Mouse (Mus musculus): Measurements from ENCODE around the gene Prph2. TPM values are rescaled to one million over a fixed set of nuclear protein-coding genes. Genes with fewer than 3 reads are reported as not detected.

Prph2 gene
- not detected in 2 replicates for polyA plus RNA-seq (2015; fragmentation: Nextera tagmentation; extraction: Ambion mirVana)

DNA sequence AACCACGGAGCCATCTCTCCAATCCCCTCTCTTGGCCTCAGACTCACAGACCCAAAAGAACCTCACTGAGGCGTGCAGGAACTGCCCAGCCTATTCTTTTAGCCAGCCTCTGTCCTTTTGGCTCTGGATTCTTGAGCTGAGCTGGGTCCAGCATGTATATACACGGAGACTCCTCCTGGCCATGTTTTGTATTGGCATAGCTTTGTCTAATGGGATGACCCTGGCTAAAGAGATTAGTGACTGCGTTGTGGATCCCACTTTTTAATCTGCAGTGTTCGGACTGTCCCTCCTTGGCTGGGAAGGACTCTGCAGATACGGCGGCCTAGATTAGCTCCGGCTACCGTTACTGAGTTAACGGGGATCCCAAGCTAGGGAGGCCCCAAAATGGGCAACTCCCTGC lies at the start of gene Prph2:
TSS of gene Prph2 (plus strand) at position 274 of the 400 bp plus-strand sequence.
- Histone ChIP-seq H3K9me3 (ENCODE audit: control insufficient read depth, low read length) (no peaks in the 10 kb centered on the region), H3K27ac (ENCODE audit: low read length) (no peak within 1 kb of the TSS), H3K4me1 (replicated peaks; ENCODE audit: control insufficient read depth, insufficient read depth, low read length) (no peaks in the 10 kb centered on the region), H3K9ac (replicated peaks; ENCODE audit: low read depth, low read length) (no peak within 1 kb of the TSS), H3K36me3 (ENCODE audit: control insufficient read depth, insufficient read depth) (no peaks in the 10 kb centered on the region), H3K27me3 (replicated peaks; ENCODE audit: control insufficient read depth, insufficient read depth, low read length) (no peaks in the 10 kb centered on the region), H3K4me3 (replicated peaks; ENCODE audit: low read length) (no peak within 1 kb of the TSS), H3K4me2 (ENCODE audit: low read length) (no peak within 1 kb of the TSS)
- WGBS = 82% methylated on average over 10 of the region's 10 CpGs
- no peak for ATAC-seq

DNA sequence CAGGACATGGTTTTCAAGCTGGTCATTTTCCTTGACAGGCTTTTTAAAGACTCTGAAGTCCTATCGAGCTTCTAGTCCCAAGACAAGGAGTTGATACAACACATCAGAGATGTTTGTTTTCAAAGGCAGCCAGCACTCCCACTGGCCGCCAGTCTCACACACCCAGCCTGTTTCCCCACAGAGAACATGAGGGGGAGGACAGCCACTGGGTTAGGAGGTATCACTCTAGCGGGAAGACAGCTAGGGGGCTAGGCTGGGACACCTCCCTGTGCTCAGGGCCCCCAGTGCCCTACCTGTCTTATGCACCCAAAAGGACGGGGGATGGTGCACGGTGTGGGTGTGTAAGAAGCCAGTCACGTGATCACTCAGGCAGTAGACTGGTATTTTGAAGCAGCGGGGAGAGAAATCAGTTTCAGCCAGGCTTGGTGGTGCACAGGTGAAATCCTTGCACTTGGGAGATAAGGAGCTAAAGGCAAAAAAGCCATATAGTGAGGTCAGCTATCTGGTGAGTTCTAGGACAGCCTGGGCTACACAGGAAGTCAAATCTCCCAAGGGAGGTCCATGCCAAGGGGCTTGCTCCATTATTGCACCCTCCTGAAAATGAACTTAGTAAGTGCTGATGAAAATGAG lies 45.6 kb upstream of the Prph2 start:
- Histone ChIP-seq H3K9ac (replicated peaks; ENCODE audit: low read depth, low read length) (no peak overlapping the region), H3K4me3 (replicated peaks; ENCODE audit: low read length) (no peak overlapping the region), H3K27ac (ENCODE audit: low read length) (no peak overlapping the region), H3K4me1 (replicated peaks; ENCODE audit: control insufficient read depth, insufficient read depth, low read length) (peaks cover 10% of the 10 kb centered on the region; the same call in 1 of the 2 replicates), H3K36me3 (ENCODE audit: control insufficient read depth, insufficient read depth) (no peaks in the 10 kb centered on the region), H3K27me3 (replicated peaks; ENCODE audit: control insufficient read depth, insufficient read depth, low read length) (no peaks in the 10 kb centered on the region), H3K4me2 (ENCODE audit: low read length) (no peak overlapping the region), H3K9me3 (ENCODE audit: control insufficient read depth, low read length) (no peaks in the 10 kb centered on the region)
- no peak for ATAC-seq
- WGBS = 80% methylated on average over 7 of the region's 7 CpGs

GRCm38 (mm10) chr17:46866836-46867235 lies 43.4 kb upstream of the Prph2 start:
- no peaks in the 10 kb centered on the region for H3K4me1 ChIP-seq (replicated peaks; ENCODE audit: control insufficient read depth, insufficient read depth, low read length)
- no peaks in the 10 kb centered on the region for H3K36me3 ChIP-seq (ENCODE audit: control insufficient read depth, insufficient read depth)
- no peak for ATAC-seq
- no peak overlapping the region for H3K9ac ChIP-seq (replicated peaks; ENCODE audit: low read depth, low read length)
- H3K27ac ChIP-seq (ENCODE audit: low read length) = no peak overlapping the region
- H3K9me3 ChIP-seq (ENCODE audit: control insufficient read depth, low read length) = no peaks in the 10 kb centered on the region
- H3K4me3 ChIP-seq (replicated peaks; ENCODE audit: low read length) = no peak overlapping the region
- 93% methylated on average over 12 of the region's 12 CpGs for WGBS
- no peak overlapping the region for H3K4me2 ChIP-seq (ENCODE audit: low read length)
- no peaks in the 10 kb centered on the region for H3K27me3 ChIP-seq (replicated peaks; ENCODE audit: control insufficient read depth, insufficient read depth, low read length)

DNA sequence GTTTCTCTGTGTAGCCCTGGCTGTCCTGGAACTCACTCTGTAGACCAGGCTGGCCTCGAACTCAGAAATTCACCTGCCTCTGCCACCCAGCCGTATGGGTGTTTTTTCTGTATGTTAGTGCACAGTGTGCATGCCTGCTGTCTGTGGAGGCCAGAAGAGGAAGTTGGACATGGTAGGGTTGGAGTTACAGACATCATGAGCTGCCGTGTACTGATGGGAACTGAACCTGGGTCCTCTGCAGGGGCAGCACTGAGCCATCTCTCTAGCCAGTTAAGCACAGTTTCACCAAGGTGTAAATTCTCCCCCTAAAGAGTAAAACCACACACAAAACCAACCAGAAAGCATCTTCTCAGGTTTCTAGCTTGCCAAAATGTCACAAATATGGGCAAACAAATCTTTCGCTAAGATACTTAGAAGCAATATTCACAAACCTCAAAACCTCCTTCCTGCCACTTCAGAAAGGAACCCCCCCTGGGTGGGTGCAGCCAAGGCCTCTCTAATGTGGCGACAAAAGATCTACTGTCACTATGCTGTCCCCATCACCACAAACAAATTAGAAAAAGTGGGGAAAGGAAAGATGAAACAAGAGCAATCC lies 40.0 kb upstream of the Prph2 start:
- H3K9ac ChIP-seq (replicated peaks; ENCODE audit: low read depth, low read length) = no peak overlapping the region
- H3K36me3 ChIP-seq (ENCODE audit: control insufficient read depth, insufficient read depth) = no peaks in the 10 kb centered on the region
- H3K4me1 ChIP-seq (replicated peaks; ENCODE audit: control insufficient read depth, insufficient read depth, low read length) = no peaks in the 10 kb centered on the region
- no peaks in the 10 kb centered on the region for H3K9me3 ChIP-seq (ENCODE audit: control insufficient read depth, low read length)
- no peak overlapping the region for H3K4me3 ChIP-seq (replicated peaks; ENCODE audit: low read length)
- no peak overlapping the region for H3K27ac ChIP-seq (ENCODE audit: low read length)
- H3K4me2 ChIP-seq (ENCODE audit: low read length) = no peak overlapping the region
- no peaks in the 10 kb centered on the region for H3K27me3 ChIP-seq (replicated peaks; ENCODE audit: control insufficient read depth, insufficient read depth, low read length)
- 91% methylated on average over 5 of the region's 5 CpGs for WGBS
- ATAC-seq = no peak

DNA sequence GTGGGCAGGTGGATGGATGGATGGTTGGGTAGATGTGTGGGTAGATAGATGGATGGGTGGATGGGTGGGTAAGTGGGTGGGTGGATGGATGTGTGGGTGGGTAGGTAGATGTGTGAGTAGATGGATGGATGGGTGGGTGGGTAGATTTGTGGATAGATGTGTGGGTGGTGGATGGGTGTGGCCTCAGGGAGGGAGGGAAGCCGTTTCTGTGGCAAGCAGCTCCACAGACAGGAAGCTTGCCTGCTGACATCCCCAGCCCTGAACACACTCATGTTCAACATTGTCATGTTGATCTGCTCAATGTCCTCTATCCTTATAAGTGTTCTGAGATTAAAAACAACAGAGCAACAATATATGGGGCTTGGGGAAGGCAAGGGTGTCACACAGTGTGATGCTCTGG lies 39.3 kb upstream of the Prph2 start:
- no peak overlapping the region for H3K4me2 ChIP-seq (ENCODE audit: low read length)
- H3K9me3 ChIP-seq (ENCODE audit: control insufficient read depth, low read length) = no peaks in the 10 kb centered on the region
- no peak overlapping the region for H3K9ac ChIP-seq (replicated peaks; ENCODE audit: low read depth, low read length)
- H3K27ac ChIP-seq (ENCODE audit: low read length) = no peak overlapping the region
- no peak for ATAC-seq
- no peak overlapping the region for H3K4me3 ChIP-seq (replicated peaks; ENCODE audit: low read length)
- no peaks in the 10 kb centered on the region for H3K4me1 ChIP-seq (replicated peaks; ENCODE audit: control insufficient read depth, insufficient read depth, low read length)
- 63% methylated on average over 1 of the region's 1 CpGs for WGBS
- H3K27me3 ChIP-seq (replicated peaks; ENCODE audit: control insufficient read depth, insufficient read depth, low read length) = no peaks in the 10 kb centered on the region
- no peaks in the 10 kb centered on the region for H3K36me3 ChIP-seq (ENCODE audit: control insufficient read depth, insufficient read depth)

- no peak for ATAC-seq
- H3K4me1 ChIP-seq (replicated peaks; ENCODE audit: control insufficient read depth, insufficient read depth, low read length) = no peaks in the 10 kb centered on the region
- 88% methylated on average over 7 of the region's 7 CpGs for whole genome bisulfite sequencing
- H3K4me3 ChIP-seq (replicated peaks; ENCODE audit: low read length) = no peak overlapping the region
- no peak overlapping the region for H3K27ac ChIP-seq (ENCODE audit: low read length)
- H3K36me3 ChIP-seq (ENCODE audit: control insufficient read depth, insufficient read depth) = no peaks in the 10 kb centered on the region
- no peak overlapping the region for H3K4me2 ChIP-seq (ENCODE audit: low read length)
- no peaks in the 10 kb centered on the region for H3K27me3 ChIP-seq (replicated peaks; ENCODE audit: control insufficient read depth, insufficient read depth, low read length)
- no peak overlapping the region for H3K9ac ChIP-seq (replicated peaks; ENCODE audit: low read depth, low read length)
- H3K9me3 ChIP-seq (ENCODE audit: control insufficient read depth, low read length) = no peaks in the 10 kb centered on the region
Measured at GRCm38 (mm10) chr17:46872806-46873205, 37.5 kb upstream of the Prph2 start.

DNA sequence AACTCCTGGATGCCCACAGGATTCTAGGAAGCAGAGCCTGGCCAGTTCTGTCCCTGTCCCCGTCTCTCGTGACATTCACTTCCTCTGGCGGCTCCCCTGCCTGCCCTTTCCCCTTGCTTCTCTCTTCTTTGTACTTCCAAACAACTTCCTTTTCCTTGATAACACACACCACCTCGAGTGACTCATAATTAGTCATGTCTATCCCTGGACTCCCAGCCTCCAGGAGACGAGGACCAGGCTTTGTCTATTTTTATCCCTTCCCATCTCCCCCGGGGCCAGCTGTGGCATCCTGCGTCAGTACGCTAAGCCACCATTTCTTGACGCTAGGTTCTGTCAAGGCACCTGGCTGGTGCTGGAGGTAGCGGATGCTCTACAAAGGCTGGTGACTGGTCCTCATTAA lies 36.1 kb upstream of the Prph2 start:
- Histone ChIP-seq H3K9me3 (ENCODE audit: control insufficient read depth, low read length) (no peaks in the 10 kb centered on the region), H3K4me3 (replicated peaks; ENCODE audit: low read length) (no peak overlapping the region), H3K9ac (replicated peaks; ENCODE audit: low read depth, low read length) (no peak overlapping the region), H3K27me3 (replicated peaks; ENCODE audit: control insufficient read depth, insufficient read depth, low read length) (no peaks in the 10 kb centered on the region), H3K36me3 (ENCODE audit: control insufficient read depth, insufficient read depth) (no peaks in the 10 kb centered on the region), H3K4me2 (ENCODE audit: low read length) (no peak overlapping the region), H3K27ac (ENCODE audit: low read length) (no peak overlapping the region), H3K4me1 (replicated peaks; ENCODE audit: control insufficient read depth, insufficient read depth, low read length) (no peaks in the 10 kb centered on the region)
- WGBS = 49% methylated on average over 10 of the region's 10 CpGs
- ATAC-seq = no peak

DNA sequence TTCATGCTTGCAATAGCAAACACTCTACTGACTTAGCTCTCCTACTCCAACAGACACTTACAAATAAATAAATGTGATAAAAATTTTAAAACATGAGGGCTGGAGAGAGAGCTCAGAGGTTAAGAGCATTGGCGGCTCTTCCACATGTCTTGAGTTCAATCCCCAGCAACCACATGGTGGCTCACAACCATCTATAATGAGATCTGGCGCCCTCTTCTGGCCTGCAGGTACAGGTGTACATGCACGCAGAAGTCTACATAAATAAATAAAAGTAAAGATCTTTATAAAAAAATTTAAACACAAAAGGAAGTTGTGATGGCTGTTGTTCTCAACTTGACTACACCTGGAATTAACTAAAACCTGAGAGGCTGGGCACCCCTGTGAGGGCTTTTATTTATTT lies 34.6 kb upstream of the Prph2 start:
- no peak overlapping the region for H3K4me2 ChIP-seq (ENCODE audit: low read length)
- 0 out of 2 replicates have a peak, but pooled peaks cover 3% of the 10 kb centered on the region for H3K4me1 ChIP-seq (replicated peaks; ENCODE audit: control insufficient read depth, insufficient read depth, low read length)
- WGBS = 65% methylated on average over 3 of the region's 3 CpGs
- ATAC-seq = no peak
- H3K27me3 ChIP-seq (replicated peaks; ENCODE audit: control insufficient read depth, insufficient read depth, low read length) = no peaks in the 10 kb centered on the region
- no peak overlapping the region for H3K9ac ChIP-seq (replicated peaks; ENCODE audit: low read depth, low read length)
- H3K9me3 ChIP-seq (ENCODE audit: control insufficient read depth, low read length) = no peaks in the 10 kb centered on the region
- no peaks in the 10 kb centered on the region for H3K36me3 ChIP-seq (ENCODE audit: control insufficient read depth, insufficient read depth)
- H3K27ac ChIP-seq (ENCODE audit: low read length) = no peak overlapping the region
- H3K4me3 ChIP-seq (replicated peaks; ENCODE audit: low read length) = no peak overlapping the region

- no peak for ATAC-seq
- WGBS = 83% methylated on average over 8 of the region's 8 CpGs
- H3K27ac ChIP-seq (ENCODE audit: low read length) = no peak overlapping the region
- H3K4me2 ChIP-seq (ENCODE audit: low read length) = no peak overlapping the region
- no peaks in the 10 kb centered on the region for H3K9me3 ChIP-seq (ENCODE audit: control insufficient read depth, low read length)
- H3K36me3 ChIP-seq (ENCODE audit: control insufficient read depth, insufficient read depth) = no peaks in the 10 kb centered on the region
- no peak overlapping the region for H3K4me3 ChIP-seq (replicated peaks; ENCODE audit: low read length)
- 0 out of 2 replicates have a peak, but pooled peaks cover 3% of the 10 kb centered on the region for H3K4me1 ChIP-seq (replicated peaks; ENCODE audit: control insufficient read depth, insufficient read depth, low read length)
- H3K9ac ChIP-seq (replicated peaks; ENCODE audit: low read depth, low read length) = no peak overlapping the region
- no peaks in the 10 kb centered on the region for H3K27me3 ChIP-seq (replicated peaks; ENCODE audit: control insufficient read depth, insufficient read depth, low read length)
Measured at GRCm38 (mm10) chr17:46876371-46876950, 33.8 kb upstream of the Prph2 start.
